Mouse (Mus musculus) left cerebral cortex, postnatal 36 days (tissue): ENCODE results near the gene Ninj2. TPM values are rescaled to one million over a fixed set of nuclear protein-coding genes. Genes with fewer than 3 reads are reported as not detected.
A peak's percentile ranks its signal among the peaks of the same experiment; 100 is the strongest.

Experiments used
- DNase-seq, 2 experiments: peaks; one replicate each; pipeline ENCODE4 v3.0.0; 2021 to 2022; ENCODE audit warnings: low spot score in 2 of 2, mixed read lengths in 1 of 2
- intact Hi-C: fragments of 180-260 bp; cut with DNase I; formaldehyde crosslinking; loops from one replicate; pipeline ENCODE4 v1.15.1; 2025
- total RNA-seq, 2 experiments: library from RNA; stranded (reverse); gene quantifications; 2 replicates each; pipeline ENCODE4 v1.2.3; 2021

Gene Ninj2
- total RNA-seq, 2 experiments from 2014 or later, result 0.66 to 1.8 TPM

DNA sequence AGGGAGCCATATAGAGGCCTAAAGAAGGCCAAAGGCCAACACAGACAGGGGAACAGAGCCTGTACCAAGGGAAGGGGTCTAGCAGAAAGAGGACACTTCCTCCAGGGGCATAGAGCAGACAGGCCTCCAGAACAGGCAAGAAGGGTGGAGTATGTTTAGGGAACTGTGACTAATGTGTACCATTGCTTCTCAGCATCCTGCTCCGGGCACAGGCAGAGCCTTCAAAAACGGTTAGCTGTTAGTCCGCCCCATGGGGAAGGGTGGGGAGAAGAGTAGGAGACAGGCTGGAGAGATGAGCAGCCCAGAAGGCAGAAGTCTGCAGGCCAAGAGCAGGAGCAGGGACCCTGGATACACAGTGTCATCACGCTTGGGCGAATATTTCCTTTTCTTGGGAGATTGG lies 96.1 kb downstream of the Ninj2 start:
- intact Hi-C loops, result no loop called here
- no peak for DNase-seq

- DNase-seq, result no peak
- intact Hi-C loops, result loop anchor here (5.0 kb wide), 1 partner anchor 83 kb away; no protein-coding TSS in a partner anchor
Measured at GRCm38 (mm10) chr6:120190365-120190764, 97.2 kb downstream of the Ninj2 start.

DNA sequence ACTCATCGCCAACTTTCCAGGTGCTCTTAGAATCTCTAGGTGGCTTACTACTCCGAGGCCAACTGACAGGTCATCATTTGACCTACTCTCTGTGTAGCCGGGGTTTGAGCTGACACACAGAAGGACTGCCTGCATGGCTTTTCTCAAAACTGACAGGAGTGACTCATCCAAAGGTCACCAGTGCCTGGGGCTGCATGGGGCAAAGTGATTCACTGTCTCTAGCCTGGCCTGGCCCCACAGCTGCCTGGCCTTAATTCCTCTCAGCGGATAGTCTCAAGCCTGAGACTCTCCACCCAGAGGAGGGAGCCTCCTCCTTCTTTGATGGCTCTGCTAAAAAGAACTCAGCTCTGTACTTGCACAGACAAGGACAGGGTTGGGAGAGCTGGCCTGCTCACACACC lies 97.8 kb downstream of the Ninj2 start:
- intact Hi-C loops, result loop anchor here (5.0 kb wide), 1 partner anchor 84 kb away; no protein-coding TSS in a partner anchor
- no peak for DNase-seq

DNA sequence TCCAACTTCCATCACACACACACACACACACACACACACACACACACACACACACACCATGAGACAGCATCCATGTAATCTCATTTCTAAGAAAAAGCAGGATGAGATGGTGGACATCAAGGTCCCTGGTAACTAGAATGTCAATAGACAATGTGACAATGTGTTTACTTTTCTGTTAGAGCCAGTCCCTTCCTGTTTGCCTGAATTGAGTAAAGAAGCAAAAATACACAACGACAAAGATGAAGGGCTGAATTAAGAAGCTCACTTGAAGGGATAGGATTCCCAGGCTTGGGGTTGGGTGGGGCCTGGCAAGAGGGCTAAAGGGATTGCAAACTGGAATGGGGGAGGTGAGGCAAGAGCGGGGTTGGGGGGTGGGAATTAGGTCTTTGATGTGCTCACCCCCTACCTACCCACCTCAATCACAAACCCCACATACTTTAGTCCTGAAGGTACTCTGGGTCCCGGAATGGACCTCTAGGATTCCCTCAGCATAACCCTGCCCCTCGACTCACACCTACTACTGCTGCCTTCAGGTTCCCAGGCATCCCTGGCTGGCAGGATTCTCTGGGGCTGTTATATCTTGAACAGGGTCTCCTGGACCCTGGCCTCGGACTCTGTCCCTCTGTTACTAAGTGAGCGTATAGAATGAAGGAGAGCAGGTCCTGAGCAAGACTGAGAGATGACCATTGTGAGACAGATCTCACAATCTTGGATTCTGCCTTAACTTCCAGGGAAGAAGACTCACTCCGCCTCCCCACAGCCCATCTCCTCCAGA lies 98.4 kb downstream of the Ninj2 start:
- no peak for DNase-seq
- intact Hi-C loops, result loop anchor here (2.0 to 5.0 kb wide), 3 partner anchors 84 to 187 kb away; partner anchors contain the start of gene Wnk1

DNA sequence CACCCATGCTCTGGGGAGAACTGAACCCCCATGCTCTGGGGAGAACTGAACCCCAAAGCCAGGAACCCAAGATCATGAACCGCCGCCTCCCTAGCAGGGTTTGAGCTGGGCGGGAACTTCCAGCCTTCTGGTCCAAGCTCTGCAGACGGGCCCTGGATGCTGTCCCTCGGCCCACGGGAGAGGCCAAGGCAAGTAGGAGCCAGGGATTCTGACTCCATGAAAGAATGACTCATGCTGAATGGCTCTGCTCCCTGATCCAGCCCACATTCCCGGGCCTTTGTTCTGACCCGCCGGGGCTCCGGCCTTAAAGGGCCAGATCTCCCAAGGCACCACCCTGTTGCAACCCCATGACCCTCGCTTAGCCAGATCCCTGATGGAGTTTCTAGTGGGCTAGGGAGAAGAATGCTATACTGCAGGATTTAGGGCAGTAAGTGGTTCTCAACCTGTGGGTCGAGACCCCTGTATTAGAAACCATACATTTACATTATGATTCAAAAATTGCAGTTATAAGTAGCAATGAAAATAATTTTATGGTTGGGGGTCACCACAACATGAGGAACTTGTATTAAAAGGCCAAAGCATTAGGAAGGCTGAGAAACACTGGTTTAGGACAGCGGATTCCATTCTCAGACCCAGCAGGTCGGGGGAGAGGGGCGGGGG lies 99.2 kb downstream of the Ninj2 start:
- DNase-seq, result peak; percentile 23 to 24
- intact Hi-C loops, result loop anchor here (2.0 to 5.0 kb wide), 3 partner anchors 85 to 188 kb away; partner anchors contain the start of gene Wnk1

DNA sequence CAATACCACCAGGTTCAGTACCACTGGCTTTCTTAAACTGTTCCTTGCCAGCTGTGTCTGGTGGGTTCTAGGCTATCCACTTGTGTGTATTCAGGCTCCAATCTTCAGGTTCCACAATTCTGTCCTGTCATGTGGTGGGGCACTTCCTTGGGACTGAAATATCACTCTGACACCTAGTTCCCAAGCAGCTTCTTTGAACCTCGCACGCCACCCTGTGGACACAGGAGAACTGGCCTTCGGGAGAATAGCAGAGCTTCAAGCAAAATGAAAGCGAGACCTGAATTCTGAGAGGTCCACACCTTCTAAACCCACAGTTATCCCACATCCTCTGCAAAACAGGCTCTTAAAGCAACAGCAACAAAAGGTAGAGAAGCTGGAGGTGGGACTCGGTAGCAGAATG lies 100.0 kb downstream of the Ninj2 start:
- intact Hi-C loops, result loop anchor here (2.0 to 5.0 kb wide), 3 partner anchors 86 to 188 kb away; partner anchors contain the start of gene Wnk1
- DNase-seq, result peak; percentile 62 to 76

DNA sequence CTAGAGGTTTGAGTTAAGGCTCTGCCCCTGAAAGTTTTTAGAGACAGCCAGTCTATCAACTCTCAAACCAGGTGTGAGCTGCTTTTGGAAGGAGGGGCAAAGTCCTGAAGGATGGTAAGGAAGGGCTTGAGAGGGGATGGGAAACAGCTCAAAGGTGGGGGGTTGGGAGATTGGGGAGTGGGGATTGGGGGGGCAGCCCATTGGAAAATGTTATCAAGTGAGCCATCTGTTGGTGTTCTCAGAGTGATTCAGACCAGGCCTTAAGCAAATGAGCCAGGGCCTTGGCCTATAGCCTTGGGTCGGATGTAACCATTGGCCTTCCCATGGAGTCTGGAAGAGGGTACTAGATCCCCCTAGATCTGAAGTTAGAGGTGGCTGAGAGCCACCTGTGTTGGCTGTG lies 100.6 kb downstream of the Ninj2 start:
- no peak for DNase-seq
- intact Hi-C loops, result loop anchor here (2.0 to 5.0 kb wide), 3 partner anchors 86 to 189 kb away; partner anchors contain the start of gene Wnk1

GRCm38 (mm10) chr6:120194305-120194704 lies 101.2 kb downstream of the Ninj2 start:
- intact Hi-C loops, result loop anchor here (5.0 kb wide), 1 partner anchor 87 kb away; no protein-coding TSS in a partner anchor
- no peak for DNase-seq

DNA sequence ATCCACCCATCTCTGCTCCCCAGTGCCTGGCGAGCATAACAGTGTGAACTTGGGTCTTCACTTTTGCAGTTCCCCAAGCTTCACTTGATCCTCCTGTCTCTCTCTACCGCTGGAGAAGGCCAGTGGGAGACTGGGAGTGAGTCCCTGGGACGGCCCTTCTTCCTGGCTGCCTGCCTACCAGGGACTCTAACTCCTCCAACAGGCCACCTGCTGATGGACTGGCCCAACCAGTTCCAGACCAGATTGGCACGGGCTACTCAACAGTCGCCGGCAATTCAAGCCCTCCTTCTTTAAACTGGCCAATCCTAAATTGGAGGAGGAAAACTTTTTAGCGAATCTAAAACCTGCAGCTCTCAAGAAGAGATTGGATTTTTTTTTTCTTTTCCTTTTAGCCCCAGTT lies 101.8 kb downstream of the Ninj2 start:
- intact Hi-C loops, result loop anchor here (5.0 kb wide), 2 partner anchors 88 to 708 kb away; no protein-coding TSS in a partner anchor
- DNase-seq, result no peak

GRCm38 (mm10) chr6:120196837-120197236 lies 103.7 kb downstream of the Ninj2 start:
- DNase-seq, result no peak
- intact Hi-C loops, result loop anchor here (5.0 kb wide), 1 partner anchor 710 kb away; no protein-coding TSS in a partner anchor

GRCm38 (mm10) chr6:120197964-120198363 lies 104.8 kb downstream of the Ninj2 start:
- peak; percentile 45 to 56 for DNase-seq
- intact Hi-C loops, result loop anchor here (5.0 kb wide), 1 partner anchor 711 kb away; no protein-coding TSS in a partner anchor

GRCm38 (mm10) chr6:120199638-120200394 lies 106.7 kb downstream of the Ninj2 start:
- intact Hi-C loops, result loop anchor here (1.0 to 5.0 kb wide), 2 partner anchors 199 to 713 kb away; no protein-coding TSS in a partner anchor
- no peak for DNase-seq

DNA sequence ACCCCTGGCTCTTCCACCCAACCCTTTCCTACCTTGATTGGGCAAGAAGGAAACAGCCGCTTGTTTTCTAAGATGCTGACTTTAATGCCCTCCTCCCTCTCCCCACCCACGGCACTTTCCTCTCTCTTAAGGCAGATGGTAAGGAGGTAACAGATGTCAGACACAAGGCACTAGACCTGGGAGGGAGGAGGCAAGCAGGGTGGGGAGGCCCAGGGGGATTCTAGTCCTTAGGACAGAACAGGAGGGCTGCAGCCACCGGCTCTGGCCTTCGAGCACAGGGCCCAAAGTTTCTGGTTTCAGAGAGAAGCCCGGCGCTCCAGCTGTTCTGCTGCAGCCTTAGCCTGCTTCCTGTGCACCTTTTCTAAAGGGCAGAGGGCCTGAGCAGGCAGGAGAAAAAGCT lies 108.8 kb downstream of the Ninj2 start:
- DNase-seq, result no peak
- intact Hi-C loops, result no loop called here

GRCm38 (mm10) chr6:120202406-120202805 lies 109.3 kb downstream of the Ninj2 start:
- intact Hi-C loops, result no loop called here
- no peak for DNase-seq

DNA sequence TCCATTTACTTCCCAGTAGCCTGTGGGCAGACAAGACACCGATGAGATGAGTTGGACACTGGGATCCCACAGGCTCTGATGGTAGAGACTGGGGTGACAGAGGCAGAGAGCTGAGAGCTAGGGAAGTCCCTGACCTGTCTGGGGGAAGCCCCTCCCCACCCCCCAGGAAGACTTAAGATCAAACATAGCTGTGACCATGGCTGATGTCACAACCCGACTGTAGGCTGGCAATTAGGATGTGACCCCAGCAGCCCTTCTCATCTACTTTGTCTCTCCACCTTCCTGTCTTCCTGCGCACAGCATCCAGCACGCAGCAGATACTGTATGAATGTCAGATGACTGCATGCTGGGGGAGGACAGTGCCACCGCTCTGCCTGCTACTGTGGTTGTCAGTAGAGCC lies 113.4 kb downstream of the Ninj2 start:
- intact Hi-C loops, result no loop called here
- no peak for DNase-seq

GRCm38 (mm10) chr6:120211536-120211935 lies 118.4 kb downstream of the Ninj2 start:
- DNase-seq, result no peak
- intact Hi-C loops, result no loop called here

GRCm38 (mm10) chr6:120216702-120217101 lies 123.6 kb downstream of the Ninj2 start:
- intact Hi-C loops, result no loop called here
- no peak for DNase-seq

GRCm38 (mm10) chr6:120219281-120219680 lies 126.1 kb downstream of the Ninj2 start:
- intact Hi-C loops, result no loop called here
- no peak for DNase-seq

DNA sequence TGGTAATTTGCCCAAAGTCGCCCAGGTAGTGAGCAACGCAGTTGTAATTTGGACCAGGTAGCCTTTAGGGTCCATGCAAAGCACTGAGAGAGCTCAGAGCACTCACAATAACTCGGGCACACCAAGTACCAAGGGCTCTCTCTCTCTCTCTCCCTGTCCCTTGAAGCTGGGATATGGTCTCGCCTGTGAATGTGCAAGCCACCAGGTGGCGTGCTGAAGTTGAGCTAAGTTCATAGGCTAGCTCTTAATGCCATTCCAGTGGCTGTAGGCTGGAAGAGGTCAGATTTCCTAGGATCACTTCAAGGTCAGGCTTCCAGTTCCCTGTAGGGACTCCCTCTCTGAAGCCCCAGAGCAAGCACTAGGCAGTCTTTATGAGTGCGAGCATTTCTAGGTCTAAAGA lies 129.5 kb downstream of the Ninj2 start:
- DNase-seq, result peak; percentile 17 to 35
- intact Hi-C loops, result loop anchor here (1.0 kb wide), 1 partner anchor 79 kb away; no protein-coding TSS in a partner anchor

DNA sequence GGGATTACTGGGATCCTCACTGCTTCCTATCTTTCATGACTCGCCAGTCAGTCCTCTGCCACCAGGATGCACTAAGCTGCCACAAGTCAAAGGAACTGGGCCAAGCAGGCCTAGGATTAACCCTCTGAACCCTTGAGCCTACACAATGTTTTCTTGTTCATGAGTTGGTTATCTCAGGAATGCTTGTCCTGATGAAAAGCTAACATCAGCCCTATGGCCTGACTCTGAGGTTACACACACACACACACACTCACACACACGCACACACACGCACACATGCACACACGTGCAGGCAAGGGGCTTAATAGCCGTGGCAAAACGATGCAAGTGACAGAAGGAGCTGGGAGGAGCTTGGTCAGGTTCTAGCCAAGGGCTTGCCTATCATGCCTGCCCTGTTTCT lies 132.2 kb downstream of the Ninj2 start:
- no peak for DNase-seq
- intact Hi-C loops, result no loop called here
